Mouse (Mus musculus): ENCODE measurements around the gene Timm23.
"Not testable (repeated sequence)": the region's sequence is repeated elsewhere in the genome, so short reads cannot be mapped to it uniquely, and the experiment has no call there.

The Timm23 gene

DNA sequence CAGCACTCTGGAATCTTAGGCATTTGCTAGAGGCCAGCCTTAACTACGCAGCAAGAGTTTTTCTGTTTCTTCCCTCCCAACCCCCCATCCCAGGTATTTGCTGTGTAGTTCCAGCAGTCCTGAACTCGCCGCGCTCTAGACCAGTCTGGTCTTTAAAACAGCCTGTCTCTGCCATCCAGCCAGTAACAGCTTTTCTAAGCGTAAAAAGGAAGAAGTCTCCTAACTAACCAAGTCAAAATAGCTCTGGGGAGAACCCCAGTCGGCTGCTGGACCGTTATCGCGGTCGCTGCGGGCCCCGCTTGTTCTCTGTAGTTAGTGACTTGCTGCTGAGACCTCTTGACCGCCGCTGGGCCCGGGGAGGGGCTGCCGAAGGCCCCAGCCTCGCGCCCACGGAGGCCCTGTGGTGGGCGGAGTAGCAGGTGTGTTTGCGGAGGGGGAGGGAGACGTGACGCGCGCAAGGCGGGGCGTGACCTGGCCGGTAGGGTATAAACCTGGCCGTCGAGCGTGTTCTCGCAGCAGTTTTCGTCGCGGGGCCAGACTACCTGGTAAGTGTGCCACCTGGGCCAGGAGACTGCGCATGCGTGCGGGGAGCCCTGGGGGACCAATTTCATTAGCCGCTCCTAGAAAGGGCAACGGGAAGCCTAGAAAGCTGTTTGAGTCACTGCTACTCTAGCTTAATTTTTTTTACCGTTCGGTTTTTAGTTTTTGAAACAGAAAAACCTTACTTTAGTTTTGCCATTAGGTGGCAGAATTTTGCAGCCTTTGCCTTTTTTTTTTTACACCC lies 36.2 kb downstream of the Timm23 start:
- DNase-seq (ENCODE audit: low spot score in 2 of 2): peak; percentile 69 to 79

GRCm38 (mm10) chr14:32164173-32165051 lies 37.3 kb downstream of the Timm23 start:
- DNase-seq (ENCODE audit: low spot score in 2 of 2): no peak

GRCm38 (mm10) chr14:32163203-32163888 lies 38.4 kb downstream of the Timm23 start:
- no peak for DNase-seq (ENCODE audit: low spot score in 2 of 2)

DNA sequence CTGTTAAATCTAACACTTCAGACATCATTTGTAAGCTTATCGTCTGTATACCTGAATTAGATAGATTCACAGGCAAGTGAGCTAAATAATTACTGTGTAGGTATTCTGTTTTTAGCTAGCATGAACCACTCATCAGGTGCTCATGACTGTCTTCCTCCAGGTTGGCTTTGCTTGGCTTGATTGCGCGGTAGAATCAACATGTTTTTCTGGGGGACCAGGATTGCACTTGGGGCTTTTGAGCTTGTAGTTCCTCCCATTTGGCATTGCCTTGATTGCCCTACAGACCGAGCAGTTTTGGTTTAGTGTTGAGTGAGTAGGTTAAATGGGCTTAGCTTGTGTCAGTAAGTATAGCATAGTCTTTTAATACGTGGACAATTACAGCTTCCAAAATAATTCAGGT lies 39.5 kb downstream of the Timm23 start:
- DNase-seq (ENCODE audit: low spot score in 2 of 2): no peak

- no peak for DNase-seq (ENCODE audit: low spot score in 2 of 2)
Measured at GRCm38 (mm10) chr14:32161090-32161885, 40.4 kb downstream of the Timm23 start.

DNA sequence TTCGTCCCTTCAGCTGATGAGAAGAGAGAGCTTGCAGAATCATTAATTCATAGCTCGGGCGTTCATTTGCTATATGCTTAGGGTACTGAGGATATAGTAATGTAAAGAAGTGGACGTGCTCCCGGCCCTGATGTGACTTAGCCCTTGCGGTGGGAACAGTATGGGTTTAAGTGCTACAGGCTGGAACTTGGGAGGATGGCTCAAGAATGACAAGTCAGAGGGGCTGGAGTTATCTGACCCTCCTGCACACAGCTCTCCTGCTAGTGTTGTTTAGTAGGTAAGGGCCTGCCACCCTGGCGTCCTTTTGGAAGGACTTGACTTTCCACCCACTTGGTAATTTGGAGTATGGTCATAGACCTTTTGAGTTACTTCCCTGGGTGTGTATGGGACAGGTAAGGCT lies 41.1 kb downstream of the Timm23 start:
- DNase-seq (ENCODE audit: low spot score in 2 of 2): no peak

DNA sequence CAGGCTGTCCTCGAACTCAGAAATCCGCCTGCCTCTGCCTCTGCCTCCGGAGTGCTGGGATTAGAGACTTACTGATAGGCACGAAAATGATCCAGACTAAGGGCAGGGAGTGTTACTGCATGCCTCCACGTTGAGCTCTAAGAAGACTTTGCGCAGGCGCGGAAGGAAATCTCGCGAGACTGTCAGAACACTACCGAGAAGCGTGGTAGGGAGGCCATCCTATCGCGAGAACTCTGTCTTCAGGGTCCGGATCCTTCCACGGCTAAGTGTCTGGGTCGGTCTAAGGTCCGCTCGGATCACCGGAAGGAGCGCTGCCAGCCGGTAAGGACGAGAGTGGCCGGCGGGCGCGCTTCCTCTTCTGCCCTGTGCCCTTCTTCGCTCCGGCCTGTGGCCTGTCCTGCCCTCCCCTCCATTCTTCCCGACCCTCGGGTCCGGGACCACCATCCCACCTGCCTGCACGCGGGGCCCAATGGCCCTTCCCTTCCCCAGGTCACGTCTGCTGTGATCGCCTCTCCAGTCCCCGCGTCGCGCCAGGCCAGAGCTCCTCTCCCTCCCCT lies 41.9 kb downstream of the Timm23 start, which contains the start of gene Ncoa4:
Gene Ncoa4, plus strand, starts transcription at position 176 of the 557 bp plus-strand sequence.
- DNase-seq (ENCODE audit: low spot score in 2 of 2): peak; percentile 95 to 99

DNA sequence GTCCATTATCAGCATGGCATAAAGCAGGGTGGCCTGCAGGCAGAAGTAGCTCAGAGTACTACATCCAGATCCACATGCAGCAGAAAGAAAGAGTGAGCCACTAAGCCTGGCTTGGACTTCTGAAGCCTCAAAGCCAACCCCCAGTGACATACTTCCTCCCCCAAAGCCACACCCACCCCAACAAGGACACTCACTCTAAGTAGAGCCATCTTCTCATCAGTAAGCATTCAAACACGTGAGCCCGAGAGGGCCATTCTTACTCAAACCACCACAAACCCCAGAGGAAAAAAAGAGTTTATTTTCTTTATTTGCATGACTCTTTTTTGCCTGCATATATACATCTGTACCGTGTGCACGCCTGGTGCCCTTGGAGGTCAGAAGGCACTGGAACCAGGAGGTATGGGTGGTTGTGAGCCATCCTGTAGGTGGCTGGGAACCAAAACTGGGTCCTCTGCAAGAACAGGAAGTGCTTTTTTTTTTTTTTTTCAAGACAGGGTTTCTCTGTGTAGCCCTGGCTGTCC lies 42.5 kb downstream of the Timm23 start:
- DNase-seq (ENCODE audit: low spot score in 2 of 2): no peak

DNA sequence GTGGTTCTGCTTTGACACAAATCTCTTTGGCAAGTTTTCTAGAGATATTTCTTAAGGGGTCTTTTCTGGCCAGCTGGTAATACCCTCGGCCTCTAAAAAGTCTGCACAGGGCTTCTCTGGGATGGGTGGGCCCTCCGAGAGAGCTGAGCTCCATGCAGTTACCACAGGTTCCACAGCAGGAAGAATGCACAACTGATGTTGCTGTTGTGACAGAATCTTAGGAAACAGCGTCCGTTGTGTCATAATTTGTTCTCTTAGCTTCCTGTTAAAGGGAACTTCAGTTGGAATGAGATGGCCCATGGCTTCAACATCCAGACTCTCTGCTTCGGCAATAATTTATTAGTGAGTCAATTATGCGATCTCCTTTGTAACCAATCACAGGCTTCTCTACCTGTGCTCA lies 46.9 kb downstream of the Timm23 start:
- DNase-seq (ENCODE audit: low spot score in 2 of 2): no peak

DNA sequence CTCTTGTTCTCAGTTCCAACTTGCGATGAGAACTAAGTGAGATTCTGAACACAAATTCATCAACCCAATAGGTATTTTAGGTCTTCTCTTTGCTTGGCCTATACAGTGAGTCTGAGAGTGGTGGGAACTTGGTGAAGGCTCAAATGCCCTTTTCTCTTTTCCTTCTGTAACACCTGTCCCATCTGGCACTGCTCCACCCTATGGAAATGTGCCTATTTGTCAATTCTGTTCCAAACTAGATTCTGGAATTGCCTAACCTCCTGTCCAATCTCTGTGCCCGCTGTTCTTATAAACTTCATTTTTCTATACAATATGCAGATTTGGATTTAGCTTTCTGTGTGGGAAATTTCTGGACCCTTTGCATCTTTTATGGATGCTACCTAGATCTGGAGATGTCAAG lies 48.5 kb downstream of the Timm23 start:
- DNase-seq (ENCODE audit: low spot score in 2 of 2): no peak

GRCm38 (mm10) chr14:32152243-32152965 lies 49.3 kb downstream of the Timm23 start:
- DNase-seq (ENCODE audit: low spot score in 2 of 2): no peak

DNA sequence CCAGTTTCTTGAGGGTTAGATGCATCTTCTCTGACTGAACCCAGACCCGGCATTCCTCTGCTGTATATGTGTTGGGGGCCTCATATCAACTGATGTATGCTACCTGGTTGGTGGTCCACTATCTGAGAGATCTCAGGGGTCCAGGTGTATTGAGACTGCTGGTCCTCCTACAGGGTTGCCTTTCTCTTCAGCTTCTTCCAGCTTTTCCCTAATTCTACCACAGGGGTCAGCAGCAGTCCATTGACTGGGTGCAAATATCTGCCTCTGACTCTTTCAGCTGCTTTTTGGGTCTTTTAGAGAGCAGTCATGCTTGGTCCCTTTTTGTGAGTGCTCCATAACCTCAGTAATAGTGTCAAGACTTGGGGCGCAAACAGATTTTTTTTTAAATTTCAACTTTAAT lies 50.8 kb downstream of the Timm23 start:
- DNase-seq (ENCODE audit: low spot score in 2 of 2): no peak

GRCm38 (mm10) chr14:32146578-32146977 lies 55.1 kb downstream of the Timm23 start:
- DNase-seq (ENCODE audit: low spot score in 2 of 2): no peak

DNA sequence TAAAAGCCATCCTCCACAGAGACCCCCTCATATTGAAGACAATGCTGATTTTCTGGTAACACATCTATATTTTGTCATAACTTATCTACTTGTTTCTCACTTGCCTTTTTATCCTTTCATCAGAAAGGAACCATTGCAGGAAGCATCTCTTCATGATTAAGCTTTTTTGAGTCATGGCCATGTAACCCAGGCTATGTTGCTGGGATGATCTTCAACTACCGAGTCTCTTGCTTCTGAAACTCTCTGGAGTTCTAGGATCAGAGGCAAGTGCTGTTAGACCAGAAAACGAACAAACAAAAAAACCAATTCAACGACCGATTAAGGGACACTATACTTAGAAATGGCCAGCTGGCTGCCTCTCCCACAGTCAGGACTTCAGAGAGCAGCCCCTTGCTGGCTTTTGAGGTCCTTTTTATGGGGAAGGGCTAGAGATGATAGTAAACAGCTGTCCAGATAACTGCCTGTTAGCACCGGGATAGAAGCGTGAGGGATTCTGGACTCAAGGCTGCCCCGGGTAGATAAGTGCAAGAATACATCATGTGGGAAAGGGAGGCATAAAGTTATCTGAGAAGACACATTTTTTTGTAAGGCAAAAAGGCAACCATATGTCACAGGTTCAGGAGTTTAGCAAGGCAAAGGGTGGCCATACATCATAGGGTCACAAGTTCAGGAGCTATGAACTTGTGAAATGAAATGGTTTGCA lies 55.7 kb downstream of the Timm23 start:
- DNase-seq (ENCODE audit: low spot score in 2 of 2): no peak

DNA sequence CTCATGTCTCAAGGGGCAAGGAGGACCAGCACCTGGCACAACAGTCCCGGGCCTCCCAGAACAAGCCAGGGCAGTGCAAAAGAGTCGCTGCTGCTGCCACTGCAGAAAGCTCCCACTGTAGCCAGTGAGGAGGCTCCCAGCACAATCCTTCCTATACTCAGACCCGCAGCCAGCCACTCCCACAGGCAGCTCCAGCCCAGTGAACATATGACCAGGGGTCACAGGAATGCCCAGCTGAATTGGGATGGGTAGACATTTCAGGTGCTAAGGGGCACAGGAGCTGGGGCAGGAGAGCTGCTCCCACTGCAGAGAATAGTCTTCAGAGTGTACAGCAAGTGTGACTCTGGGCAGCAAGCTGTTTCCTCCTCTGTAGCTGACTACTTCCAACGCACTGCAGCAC lies 56.3 kb downstream of the Timm23 start:
- DNase-seq (ENCODE audit: low spot score in 2 of 2): no peak

GRCm38 (mm10) chr14:32144734-32145133 lies 57.0 kb downstream of the Timm23 start:
- DNase-seq (ENCODE audit: low spot score in 2 of 2): no peak

GRCm38 (mm10) chr14:32141723-32142122 lies 60.0 kb downstream of the Timm23 start, which contains the start of gene Msmb:
Msmb (plus strand) TSS chr14:32142023.
- DNase-seq (ENCODE audit: low spot score in 2 of 2): no peak

DNA sequence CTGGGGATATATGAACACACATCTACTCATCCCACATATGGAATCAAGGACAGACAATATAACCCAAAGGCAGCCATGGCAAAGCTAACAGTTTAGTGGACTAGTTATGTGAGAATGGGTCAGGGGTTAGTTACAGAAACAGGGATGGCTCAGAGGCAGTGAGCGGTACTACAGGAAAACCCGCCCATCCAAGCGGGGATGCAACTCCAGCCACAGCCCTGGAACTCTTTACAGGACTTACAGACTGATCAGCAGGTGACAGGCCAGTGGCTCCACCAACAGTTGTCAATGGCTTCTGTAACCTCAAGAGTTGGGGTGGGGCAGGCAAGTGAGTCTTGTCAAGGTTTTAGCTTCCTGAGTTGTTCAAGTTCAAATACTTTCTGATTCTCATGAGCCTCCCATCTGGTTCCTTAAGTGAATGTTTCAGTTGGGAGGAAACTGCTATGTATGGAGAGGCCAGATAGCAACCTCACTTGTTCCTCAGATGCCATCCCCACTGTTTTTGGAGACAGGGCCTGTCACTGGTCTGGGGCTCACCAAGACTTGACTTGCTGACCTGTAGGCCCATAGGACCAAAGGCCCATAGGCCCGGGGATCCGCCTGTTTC lies 61.2 kb downstream of the Timm23 start:
- no peak for DNase-seq (ENCODE audit: low spot score in 2 of 2)

DNA sequence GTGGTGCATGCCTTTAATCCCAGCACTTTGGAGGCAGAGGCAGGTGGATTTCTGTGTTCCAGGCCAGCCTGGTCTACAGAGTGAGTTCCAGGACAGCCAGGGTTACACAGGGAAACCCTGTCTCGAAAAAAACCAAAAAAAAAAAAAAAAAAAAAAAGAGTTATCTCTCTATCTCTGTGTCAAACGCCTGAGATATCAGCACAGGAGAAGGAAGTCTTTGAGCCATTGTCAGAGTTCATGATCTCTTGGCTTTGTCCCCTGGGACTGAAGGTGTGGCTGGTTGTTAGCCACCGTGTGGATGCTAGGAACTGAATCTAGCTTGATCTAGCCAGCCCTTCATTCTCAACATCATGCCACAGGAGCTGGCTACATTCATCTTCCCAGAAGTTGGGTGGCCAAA lies 65.2 kb downstream of the Timm23 start:
- not testable (repeated sequence) for DNase-seq (ENCODE audit: low spot score in 2 of 2)

Measured in urinary bladder, postnatal 4 days (tissue).